Mouse (Mus musculus) embryo, embryonic 11 days (tissue): ENCODE measurements around the gene Gm4907.
"Not testable (repeated sequence)": the region's sequence is repeated elsewhere in the genome, so short reads cannot be mapped to it uniquely, and the experiment has no call there.

Experiments
- DNase-seq: peaks from one replicate; pipeline ENCODE4 v3.0.0-alpha.2; 2015

The Gm4907 gene

DNA sequence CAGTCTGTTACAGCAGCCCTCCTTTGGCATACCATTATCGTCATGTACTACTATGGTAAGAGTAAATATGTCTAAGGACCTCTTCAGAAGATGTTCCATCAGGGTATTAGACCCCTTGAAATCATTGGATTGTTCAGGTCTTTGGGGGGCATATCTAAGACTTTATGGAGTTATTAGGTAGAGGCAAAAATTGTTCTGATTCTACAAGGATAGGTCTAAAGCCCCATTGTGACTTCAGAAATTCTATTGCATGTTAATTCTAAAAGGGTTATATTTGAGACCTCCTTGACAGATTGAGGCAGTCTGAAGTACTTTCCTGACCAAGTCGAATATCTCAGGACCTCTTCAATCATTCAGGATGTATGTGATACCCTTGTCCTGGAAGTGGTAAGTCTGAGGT, at the start of gene Gm4907:
Gm4907 (plus strand) TSS at position 301 of the 400 bp plus-strand sequence.
- DNase-seq, result not testable (repeated sequence)

DNA sequence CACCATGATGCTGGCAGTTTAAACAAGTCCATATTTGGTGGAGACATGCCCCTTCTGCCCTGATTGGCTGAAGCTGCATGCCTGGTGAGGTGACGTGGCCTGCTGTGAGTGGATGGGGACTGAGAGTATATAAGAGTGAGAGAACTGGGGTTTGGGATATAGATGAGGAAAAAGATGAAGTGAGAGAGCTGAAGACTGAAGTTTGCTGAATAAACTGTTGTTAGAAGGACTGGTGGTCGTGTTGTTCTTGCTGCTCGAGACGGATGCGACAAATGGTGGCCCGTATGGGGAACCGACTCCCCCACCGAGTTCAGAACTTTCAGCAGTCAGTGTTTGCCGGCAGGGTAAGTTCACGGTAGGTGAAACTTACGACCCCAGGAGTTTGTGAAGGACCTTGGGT, 48.6 kb upstream of the Gm4907 start:
- not testable (repeated sequence) for DNase-seq

DNA sequence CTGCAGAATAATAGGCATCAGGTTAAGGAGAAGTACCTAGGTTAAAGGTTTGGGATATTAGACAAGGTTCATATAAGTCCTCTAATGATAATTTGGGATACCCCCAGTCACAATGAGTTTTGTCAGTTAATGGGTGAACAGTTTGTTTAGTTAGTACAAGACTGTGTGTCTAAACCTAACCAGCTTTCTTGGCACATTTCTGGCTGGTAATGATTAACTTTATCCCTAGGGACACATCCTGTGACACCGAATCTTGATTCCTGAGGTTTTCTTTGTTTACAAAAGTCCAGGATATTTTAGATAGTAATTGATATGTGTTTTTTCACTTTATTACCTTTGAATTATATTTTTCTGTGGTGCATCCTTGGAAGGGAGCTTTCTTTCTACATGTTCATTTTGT, 41.4 kb upstream of the Gm4907 start:
- no peak for DNase-seq

DNA sequence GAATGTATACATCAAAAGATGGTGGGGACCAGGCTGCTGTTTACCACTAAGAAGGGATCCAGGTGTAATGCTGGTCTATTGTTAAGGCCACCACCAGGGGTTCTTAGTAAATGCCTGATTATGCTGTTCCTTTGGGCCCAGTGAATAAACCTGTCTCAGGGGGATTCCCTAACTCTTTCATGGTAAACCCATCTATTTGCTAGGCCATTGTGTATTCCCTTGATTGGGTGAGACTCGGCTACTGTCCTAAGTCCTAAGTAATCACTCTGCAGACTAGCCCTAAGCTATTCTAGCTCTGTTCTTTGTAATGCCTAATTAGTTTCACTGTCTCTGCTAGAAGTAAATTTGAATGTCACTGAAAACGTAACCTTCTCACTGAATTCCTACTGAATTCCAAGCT, 71.8 kb downstream of the Gm4907 start:
- DNase-seq, result no peak
